Mouse (Mus musculus) stomach, postnatal 0 days (tissue): ENCODE results near the gene Baz1a. TPM values are rescaled to one million over a fixed set of nuclear protein-coding genes. Genes with fewer than 3 reads are reported as not detected.
A peak's percentile ranks its signal among the peaks of the same experiment; 100 is the strongest.
"Not testable (repeated sequence)": the region's sequence is repeated elsewhere in the genome, so short reads cannot be mapped to it uniquely, and the experiment has no call there.

ENCODE experiments used
- ATAC-seq: fragments of 200-750 bp; cut with Nextera tagmentation; 2 replicates; pipeline ENCODE4 v1.8.0; 2017; ENCODE audit not compliant: low FRiP score, low TSS enrichment
- DNase-seq: peaks from one replicate; pipeline ENCODE4 v3.0.0-alpha.2; 2016; ENCODE audit warnings: low spot score
- H3K27ac ChIP-seq: fragments of 300-500 bp; sonication (generic); replicated peaks from 2 replicates; pipeline ENCODE4 v1.5.1; 2014; ENCODE audit warnings: mild to moderate bottlenecking, control low read depth
- H3K27me3 ChIP-seq: fragments of 300-500 bp; sonication (generic); 2 replicates; pipeline ENCODE4 v1.6.1; 2014; ENCODE audit warnings: low read length; ENCODE audit not compliant: control insufficient read depth, insufficient read depth
- H3K36me3 ChIP-seq: fragments of 300-500 bp; sonication (generic); 2 replicates; pipeline ENCODE4 v1.6.1; 2014; ENCODE audit warnings: low read length, mixed read lengths; ENCODE audit not compliant: control insufficient read depth, insufficient read depth
- H3K4me1 ChIP-seq: fragments of 300-500 bp; sonication (generic); replicated peaks from 2 replicates; pipeline ENCODE4 v1.6.1; 2014; ENCODE audit warnings: antibody characterized with exemption; ENCODE audit not compliant: control insufficient read depth, insufficient read depth
- H3K4me2 ChIP-seq: fragments of 300-500 bp; sonication (generic); replicated peaks from 2 replicates; pipeline ENCODE4 v1.6.1; 2014; ENCODE audit warnings: low read depth, mild to moderate bottlenecking, control low read depth, moderate library complexity
- H3K4me3 ChIP-seq: fragments of 300-500 bp; sonication (generic); 2 replicates; pipeline ENCODE4 v1.5.1; 2014; ENCODE audit warnings: low read depth, low read length, control low read depth
- H3K9ac ChIP-seq: fragments of 300-500 bp; sonication (generic); 2 replicates; pipeline ENCODE4 v1.6.1; 2014; ENCODE audit warnings: mild to moderate bottlenecking, low read length, control low read depth, mixed read lengths
- H3K9me3 ChIP-seq: fragments of 300-500 bp; sonication (generic); 2 replicates; pipeline ENCODE4 v1.6.1; 2016; ENCODE audit warnings: low read length; ENCODE audit not compliant: control insufficient read depth
- CTCF ChIP-seq: IDR thresholded peaks from 2 replicates; pipeline ENCODE4 v1.5.1; 2016; ENCODE audit warnings: antibody characterized with exemption, low read depth, mild to moderate bottlenecking, moderate library complexity
- EP300 ChIP-seq: optimal IDR thresholded peaks from 2 replicates; pipeline ENCODE3; 2016; ENCODE audit warnings: antibody characterized with exemption
- WGBS: fragments of 180-500 bp; shearing (Covaris S2); extraction: QIAGEN DNeasy Blood & Tissue Kit; methylation state at CpG from one replicate; pipeline ENCODE4 v1.1.7; 2014; 5-methylcytosine and 5-hydroxymethylcytosine counted together
- polyA plus RNA-seq: library from polyadenylated mRNA; unstranded; fragments of >200 nt; fragmentation: Nextera tagmentation; extraction: Ambion mirVana; gene quantifications from 2 replicates; pipeline ENCODE4 v1.2.1, GENCODE M21; 2015

The Baz1a gene
- polyA plus RNA-seq, 1 experiment from 2014 or later, result 14.0 TPM

DNA sequence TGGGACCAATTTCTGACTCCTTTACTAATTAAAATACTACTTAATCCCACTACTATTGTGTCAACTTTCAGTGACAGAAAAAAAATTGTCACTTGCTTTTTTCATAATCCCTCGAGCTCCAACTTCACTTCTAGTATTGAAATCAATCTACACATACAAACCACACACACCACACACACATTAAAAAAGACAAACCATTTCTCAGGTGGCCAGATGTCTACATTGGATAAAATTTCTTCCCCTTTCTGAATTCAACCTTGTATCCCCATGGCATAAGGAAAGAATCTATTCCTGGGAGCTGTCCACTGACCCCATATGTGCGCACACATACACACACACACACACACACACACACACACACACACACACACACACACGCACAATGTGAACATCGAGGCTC is 57.7 kb downstream of the Baz1a start:
- TF ChIP-seq EP300 (no peak), CTCF (no peak)
- no peaks in the 10 kb centered on the region for H3K9me3 ChIP-seq
- 84% methylated on average over 4 of the region's 4 CpGs for WGBS

GRCm38 (mm10) chr12:54946116-54946515 is 68.0 kb downstream of the Baz1a start:
- Histone ChIP-seq H3K27me3 (no peaks in the 10 kb centered on the region), H3K4me1 (no peaks in the 10 kb centered on the region), H3K36me3 (no peaks in the 10 kb centered on the region), H3K4me3 (no peak overlapping the region), H3K27ac (no peak overlapping the region), H3K9me3 (no peaks in the 10 kb centered on the region), H3K9ac (no peak overlapping the region), H3K4me2 (no peak overlapping the region)
- DNase-seq (no peak), ATAC-seq (no peak)
- TF ChIP-seq EP300, result no peak
- no peak for TF ChIP-seq CTCF
- WGBS, result 74% methylated on average over 6 of the region's 6 CpGs

More for the DNA sequence above, 57.7 kb downstream of the Baz1a start:
- no peaks in the 10 kb centered on the region for H3K27me3 ChIP-seq
- ATAC-seq (no peak), DNase-seq (no peak)
- H3K27ac ChIP-seq, result no peak overlapping the region
- H3K36me3 ChIP-seq, result no peaks in the 10 kb centered on the region; the same call in 1 of the 2 replicates
- H3K9ac ChIP-seq, result no peak overlapping the region
- no peak overlapping the region for H3K4me2 ChIP-seq
- H3K4me3 ChIP-seq, result no peak overlapping the region
- no peaks in the 10 kb centered on the region for H3K4me1 ChIP-seq

DNA sequence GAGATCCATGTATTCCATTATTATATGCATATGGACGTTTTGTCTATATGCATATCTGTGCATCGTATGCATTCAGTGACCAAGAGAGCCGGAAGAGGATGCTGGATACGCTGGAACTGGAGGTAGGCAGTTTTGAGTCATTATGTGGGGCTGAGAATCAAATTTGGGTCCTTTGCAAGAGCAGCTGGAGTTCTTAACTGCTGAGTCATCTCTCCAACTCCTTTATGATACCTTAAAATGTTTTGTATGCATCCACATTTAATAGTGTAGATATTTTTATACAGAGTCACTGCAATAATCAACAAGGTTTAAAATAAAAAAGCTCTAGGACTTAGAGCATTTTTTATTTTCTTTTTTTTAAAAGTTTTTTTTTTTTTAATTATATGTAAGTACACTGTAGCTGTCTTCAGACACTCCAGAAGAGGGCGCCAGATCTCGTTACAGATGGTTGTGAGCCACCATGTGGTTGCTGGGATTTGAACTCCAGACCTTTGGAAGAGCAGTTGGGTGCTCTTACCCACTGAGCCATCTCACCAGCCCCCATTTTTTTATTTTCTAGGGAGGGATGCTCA is 71.5 kb downstream of the Baz1a start:
- H3K4me3 ChIP-seq, H3K27me3 ChIP-seq, H3K9me3 ChIP-seq, DNase-seq, H3K4me1 ChIP-seq, H3K4me2 ChIP-seq, H3K36me3 ChIP-seq, ATAC-seq, H3K27ac ChIP-seq, H3K9ac ChIP-seq: not testable (repeated sequence)
- WGBS, result 88% methylated on average over 6 of the region's 6 CpGs

GRCm38 (mm10) chr12:54937581-54938343 is 76.4 kb downstream of the Baz1a start:
- H3K4me2 ChIP-seq, H3K27ac ChIP-seq, H3K4me1 ChIP-seq, H3K9me3 ChIP-seq, H3K4me3 ChIP-seq, H3K36me3 ChIP-seq, H3K27me3 ChIP-seq, H3K9ac ChIP-seq: not testable (repeated sequence)
- DNase-seq, result peak; percentile 20
- 89% methylated on average over 5 of the region's 5 CpGs for WGBS
- peak; percentile 88 for ATAC-seq

DNA sequence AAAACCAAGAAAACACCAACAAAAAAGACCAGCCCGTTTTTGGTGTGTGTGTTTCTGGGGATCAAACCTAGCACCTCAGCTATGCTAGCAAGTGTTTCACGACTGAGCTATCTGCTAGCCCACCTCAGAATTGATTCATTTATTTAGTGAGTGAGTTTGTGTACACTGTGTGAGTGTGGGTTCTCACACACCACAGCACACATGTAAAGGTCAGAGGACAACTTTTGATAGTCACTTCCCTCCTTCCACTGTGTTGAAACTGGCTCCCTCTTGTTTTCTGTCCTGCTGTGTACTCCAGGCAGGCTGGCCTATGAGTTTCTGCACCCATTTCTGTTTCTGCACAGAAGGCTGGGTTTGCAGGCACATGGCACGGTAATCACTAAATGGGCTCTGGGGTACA is 103.8 kb downstream of the Baz1a start:
- H3K4me1 ChIP-seq, result no peaks in the 10 kb centered on the region
- H3K9me3 ChIP-seq, result no peaks in the 10 kb centered on the region
- TF ChIP-seq CTCF (no peak), EP300 (no peak)
- DNase-seq (no peak), ATAC-seq (no peak)
- H3K4me3 ChIP-seq, result no peak overlapping the region
- H3K27me3 ChIP-seq, result no peaks in the 10 kb centered on the region
- peaks cover 17% of the 10 kb centered on the region for H3K36me3 ChIP-seq
- no peak overlapping the region for H3K9ac ChIP-seq
- 77% methylated on average over 3 of the region's 3 CpGs for WGBS
- no peak overlapping the region for H3K4me2 ChIP-seq
- no peak overlapping the region for H3K27ac ChIP-seq

GRCm38 (mm10) chr12:54892559-54892958 is 121.6 kb downstream of the Baz1a start:
- not testable (repeated sequence) for ATAC-seq, H3K36me3 ChIP-seq, H3K4me1 ChIP-seq, DNase-seq, H3K27ac ChIP-seq, H3K9ac ChIP-seq, H3K27me3 ChIP-seq, H3K4me3 ChIP-seq, H3K4me2 ChIP-seq, H3K9me3 ChIP-seq
- WGBS, result 39% methylated on average over 1 of the region's 2 CpGs
